Mouse (Mus musculus) hematopoietic stem cell, adult 5-6 weeks (primary cell): ENCODE data around the gene Epop. TPM values are rescaled to one million over a fixed set of nuclear protein-coding genes. Genes with fewer than 3 reads are reported as not detected.
A peak's percentile ranks its signal among the peaks of the same experiment; 100 is the strongest.
"Not testable (repeated sequence)": the region's sequence is repeated elsewhere in the genome, so short reads cannot be mapped to it uniquely, and the experiment has no call there.

Experiments
- ATAC-seq, 2 experiments: fragments of 125-278 bp in 1 of 2; replicated peaks in 1 of 2; 2 replicates each; pipeline ENCODE4 v1.8.0; 2016 to 2017; ENCODE audit warnings: inconsistent platforms in 2 of 2, mild to moderate bottlenecking in 2 of 2, moderate number of reproducible peaks in 2 of 2, low read depth in 1 of 2, moderate TSS enrichment in 1 of 2; ENCODE audit not compliant: low FRiP score in 2 of 2, poor library complexity in 2 of 2, severe bottlenecking in 2 of 2, insufficient read depth in 1 of 2, low TSS enrichment in 1 of 2
- total RNA-seq: library from RNA; stranded (forward); fragments of 172-1452, 232-1000 nt; gene quantifications from 2 replicates; pipeline ENCODE4 v1.2.3, GENCODE M21; 2017

Epop gene
- total RNA-seq, 1 experiment from 2014 or later = 2.2 TPM

- no peak for ATAC-seq
Observed at GRCm38 (mm10) chr11:97642746-97643145, 13.2 kb upstream of the Epop start.

- ATAC-seq = peak; percentile 81 to 91
Observed at GRCm38 (mm10) chr11:97641668-97642067, 12.2 kb upstream of the Epop start.

- ATAC-seq = no peak
Observed at GRCm38 (mm10) chr11:97635468-97636019, 6.0 kb upstream of the Epop start.

DNA sequence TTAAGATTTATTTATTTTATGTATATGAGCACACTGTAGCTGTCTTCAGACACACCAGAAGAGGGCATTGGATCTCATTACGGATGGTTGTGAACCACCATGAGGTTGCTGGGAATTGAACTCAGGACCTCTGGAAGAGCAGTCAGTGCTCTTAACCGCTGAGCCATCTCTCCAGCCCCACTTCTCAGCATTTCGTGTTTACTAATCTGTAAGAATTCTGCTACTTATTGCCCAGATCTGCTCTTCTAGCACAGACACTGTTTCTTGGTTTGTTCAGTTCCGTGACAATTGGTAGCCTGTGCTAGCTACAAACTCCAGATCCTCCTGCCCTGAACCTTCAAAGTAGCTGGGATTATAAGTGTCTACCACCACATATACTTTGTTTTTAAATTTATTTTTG lies 2.9 kb upstream of the Epop start:
- ATAC-seq = not testable (repeated sequence)

DNA sequence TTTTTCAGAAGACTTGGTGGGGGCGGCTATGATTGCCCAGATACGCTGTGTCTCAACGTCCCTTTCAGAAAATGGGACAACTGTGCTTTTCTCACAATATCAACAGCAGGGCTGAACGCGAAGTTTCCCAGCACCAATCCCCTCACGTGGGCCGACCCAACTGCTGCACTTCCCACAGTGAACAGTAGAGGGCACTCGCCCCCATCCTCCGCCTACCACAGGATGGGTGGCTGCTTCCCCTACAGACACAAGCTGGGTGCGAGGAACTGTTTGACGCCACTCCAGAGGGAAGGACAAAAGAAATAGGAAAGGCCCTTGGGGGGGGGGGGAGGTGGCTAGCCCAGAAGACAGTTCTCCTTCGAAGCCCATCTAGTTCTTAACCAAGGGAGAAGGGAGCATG lies 2.4 kb upstream of the Epop start:
- ATAC-seq = peak; percentile 71 to 75

DNA sequence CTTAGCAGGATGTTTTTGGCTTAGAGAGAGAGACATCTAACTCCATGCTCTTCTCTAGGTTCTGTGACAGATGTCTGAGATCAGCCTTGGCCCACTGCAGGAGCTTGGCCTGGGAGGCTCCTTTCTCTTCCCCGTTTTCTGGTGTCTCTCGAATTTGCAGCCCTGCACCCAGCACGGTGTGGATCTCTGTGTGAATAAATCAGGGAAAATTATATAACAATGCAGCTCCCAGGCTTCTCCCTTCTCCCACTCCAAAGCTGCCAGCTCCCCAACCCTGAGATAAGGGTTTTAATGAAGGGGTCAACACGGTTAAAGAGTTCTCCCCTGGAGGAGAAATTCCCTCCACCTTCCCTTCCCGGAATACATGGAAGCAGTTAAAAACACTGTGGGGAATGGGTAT lies 2.0 kb upstream of the Epop start:
- ATAC-seq = no peak

- no peak for ATAC-seq
Observed at GRCm38 (mm10) chr11:97631046-97631445, 1.5 kb upstream of the Epop start.

DNA sequence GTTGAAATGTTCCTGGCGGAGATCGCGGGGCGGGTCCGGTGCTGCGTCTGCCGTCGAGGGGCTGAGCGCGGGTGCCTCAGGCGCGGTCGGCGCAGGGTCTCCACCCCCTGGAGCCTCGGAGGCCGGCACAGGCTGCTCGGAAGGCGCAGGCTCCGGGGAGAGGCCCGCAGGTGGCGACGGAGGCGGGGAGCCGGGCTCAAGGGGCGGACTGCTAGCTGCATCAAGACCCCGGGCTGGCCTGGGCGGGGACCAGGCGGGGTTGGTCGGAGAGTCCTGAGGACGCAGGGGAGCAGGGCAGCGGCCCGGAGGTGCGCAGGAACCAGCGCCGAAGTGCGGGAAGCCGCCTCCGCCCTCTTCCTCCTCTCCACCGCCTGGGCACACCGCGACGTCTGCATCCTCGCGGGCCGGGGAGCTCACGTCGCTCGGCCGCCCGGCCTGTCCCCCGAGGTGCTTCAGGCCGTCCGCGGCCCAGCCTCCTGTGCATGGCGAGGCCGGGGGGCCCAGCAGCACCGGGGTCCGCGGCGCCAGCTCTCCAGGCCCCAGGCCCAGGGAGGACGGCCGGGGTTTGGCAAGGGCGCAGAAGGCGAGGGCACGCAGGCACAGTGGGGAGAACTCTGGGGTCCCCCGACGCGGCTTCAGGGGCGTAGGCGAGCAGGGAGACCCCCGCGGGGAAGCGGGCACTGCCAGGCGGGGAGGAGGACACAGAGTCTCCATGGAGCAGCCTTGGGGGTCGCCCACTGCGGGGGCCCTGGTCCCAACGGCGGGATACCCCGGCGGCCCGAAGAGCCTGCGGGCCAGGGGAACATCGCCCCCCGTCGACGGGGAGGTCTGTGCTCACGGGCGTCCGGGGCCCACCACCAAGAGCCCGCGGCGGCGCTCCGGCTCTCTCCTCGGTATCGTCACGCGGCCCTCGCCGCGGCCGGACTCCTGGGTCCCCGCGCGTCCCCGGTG lies 659 bp downstream of the Epop start:
- ATAC-seq = no peak

DNA sequence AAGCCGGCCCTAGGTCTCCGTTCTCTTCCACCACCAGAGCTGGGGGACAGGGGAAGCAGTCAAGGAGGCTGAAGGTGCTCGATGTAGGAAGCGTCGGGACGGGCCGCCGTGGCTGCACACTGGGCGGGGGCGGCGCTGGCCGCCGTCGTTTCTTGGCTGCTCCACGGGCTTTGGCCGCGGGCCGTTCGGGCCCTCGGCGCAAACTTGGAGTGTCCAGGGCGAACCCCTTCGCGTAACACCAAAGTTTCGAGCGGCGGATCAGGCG lies 1.3 kb downstream of the Epop start:
- ATAC-seq = no peak

DNA sequence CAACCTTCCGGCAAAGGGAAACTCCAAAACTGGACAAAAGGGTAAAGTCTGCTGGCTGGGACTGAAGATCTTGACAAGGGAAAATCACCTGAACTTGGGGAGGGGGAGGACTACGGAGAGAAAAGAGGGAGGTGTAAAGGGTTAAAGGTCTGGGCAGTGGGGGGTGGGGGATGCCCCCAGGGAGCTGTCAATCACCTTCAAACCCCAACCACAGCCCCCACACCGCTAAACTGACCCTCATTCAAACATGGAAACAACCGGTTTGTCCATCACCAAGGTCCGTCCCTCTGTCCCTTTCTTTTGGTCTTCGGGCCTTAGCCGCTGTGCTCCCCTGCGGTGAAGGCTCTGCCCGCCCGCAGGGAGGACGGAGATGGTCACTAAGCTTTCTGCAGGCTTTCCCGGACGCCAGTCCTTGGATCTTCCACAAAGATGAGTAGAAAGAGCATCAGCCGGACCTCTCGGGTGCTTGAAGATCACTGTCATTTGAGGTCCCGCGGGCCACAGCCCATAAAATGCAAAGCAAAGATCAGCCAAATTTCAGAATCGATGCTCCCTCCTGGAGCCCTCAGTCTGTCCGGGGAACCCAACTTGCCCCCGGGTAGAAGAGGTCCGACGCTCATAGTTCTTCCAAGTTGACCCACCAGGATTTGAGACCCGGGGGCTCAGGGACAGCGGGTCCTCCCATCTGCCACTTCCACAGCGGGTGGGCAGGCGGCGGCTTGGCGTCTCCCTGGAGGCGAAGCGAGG lies 1.8 kb downstream of the Epop start:
- ATAC-seq = no peak

- ATAC-seq = no peak
Observed at GRCm38 (mm10) chr11:97626850-97627249, 2.7 kb downstream of the Epop start.

GRCm38 (mm10) chr11:97626431-97626830 lies 3.1 kb downstream of the Epop start:
- no peak for ATAC-seq

DNA sequence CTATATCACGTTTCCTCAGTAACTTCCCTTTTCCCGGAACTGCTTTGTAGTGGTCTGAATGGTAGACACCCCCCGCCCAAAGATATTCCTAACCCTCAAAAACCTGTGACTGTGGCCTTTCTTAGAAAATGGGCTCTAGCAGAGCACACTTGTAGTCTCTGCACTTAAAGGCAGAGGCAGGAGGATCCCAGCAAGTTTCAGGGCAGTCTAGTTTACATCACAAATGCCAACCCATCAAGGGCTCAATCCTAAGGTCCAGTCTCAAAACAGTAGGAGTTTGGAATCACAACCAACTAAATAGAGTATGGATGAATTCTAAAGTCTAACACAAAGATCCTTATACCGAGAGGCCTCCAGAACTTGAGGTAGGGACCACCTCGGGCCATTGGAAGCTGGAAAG lies 4.0 kb downstream of the Epop start:
- ATAC-seq = no peak

DNA sequence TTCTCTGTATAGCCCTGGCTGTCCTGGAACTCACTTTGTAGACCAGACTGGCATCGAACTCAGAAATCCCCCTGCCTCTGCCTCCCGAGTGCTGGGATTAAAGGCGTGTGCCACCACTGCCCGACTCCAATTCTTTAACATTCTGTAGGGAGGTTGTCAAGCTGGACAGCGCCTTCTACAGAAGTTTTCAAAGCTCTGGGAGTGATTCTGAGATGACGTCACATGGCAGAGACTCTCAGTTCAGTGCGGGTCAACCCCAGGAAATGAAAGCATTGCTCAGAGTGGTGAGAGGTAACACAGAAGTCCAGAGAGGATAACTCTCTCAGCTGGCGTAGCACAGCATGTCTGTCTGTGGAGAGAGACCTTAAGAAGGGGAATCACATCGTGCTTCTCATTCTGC lies 6.3 kb downstream of the Epop start:
- no peak for ATAC-seq

DNA sequence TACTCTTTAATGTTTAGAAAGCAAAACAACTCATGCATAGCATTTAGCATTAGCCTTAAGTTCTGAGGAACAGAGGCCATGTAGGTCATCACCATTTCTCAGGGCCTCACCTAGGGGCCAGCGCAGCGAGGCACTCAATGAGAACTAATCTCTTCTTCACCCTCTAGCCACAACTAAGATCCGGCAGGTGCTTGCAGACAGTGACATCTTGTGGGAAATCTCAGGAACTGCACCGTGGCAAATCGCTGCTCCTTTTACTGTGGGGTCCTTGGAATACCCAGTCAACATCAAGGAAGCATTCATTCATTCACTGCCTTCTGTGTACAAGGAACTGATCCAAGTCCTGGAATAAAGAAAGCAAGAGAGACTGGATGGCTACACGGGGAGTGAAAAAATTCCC lies 7.1 kb downstream of the Epop start:
- peak; percentile 75 to 78 for ATAC-seq

DNA sequence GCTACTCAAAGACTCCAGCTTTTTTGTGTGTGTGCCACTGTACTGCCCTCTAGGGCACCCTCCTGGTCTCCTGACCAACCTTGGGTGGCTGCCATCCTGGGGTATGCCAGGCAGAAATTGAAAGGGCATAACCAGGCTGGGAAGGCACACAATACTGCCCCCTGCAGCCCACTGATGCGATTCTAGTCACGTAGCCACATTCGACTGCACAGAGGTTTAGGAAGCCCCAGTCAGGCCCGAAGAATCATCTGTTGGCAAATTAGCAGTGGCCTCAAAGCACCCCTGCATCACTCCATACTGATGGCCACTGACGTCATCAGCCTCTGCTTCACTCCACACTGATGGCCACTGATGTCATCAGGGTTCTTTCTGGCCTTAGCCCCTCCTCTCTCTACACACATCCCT lies 10.1 kb downstream of the Epop start:
- ATAC-seq = peak; percentile 43; a peak in 2 of 4 replicates

- no peak for ATAC-seq
Observed at GRCm38 (mm10) chr11:97618368-97618767, 11.1 kb downstream of the Epop start.

DNA sequence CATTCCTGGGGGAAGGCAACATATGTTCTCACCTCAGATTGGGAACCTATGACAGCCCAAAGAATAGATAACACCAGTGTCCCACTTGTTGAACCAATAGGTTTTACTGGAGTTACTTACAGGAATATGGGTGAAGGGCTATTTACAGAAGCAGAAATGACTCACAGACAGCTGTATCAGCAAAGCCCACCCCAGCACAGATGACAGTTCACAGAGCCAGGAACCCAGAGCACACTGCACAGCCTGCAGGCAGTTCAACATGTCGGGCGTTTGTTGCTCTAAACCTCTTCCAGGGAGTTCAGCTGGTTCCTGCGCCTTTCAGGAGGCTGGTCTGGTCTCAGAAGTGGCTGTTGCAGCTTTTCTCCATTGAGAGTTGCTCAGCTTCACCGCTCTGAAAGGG lies 14.2 kb downstream of the Epop start:
- no peak for ATAC-seq
